Mouse (Mus musculus): ENCODE data around the gene Klf16. TPM values are rescaled to one million over a fixed set of nuclear protein-coding genes. Genes with fewer than 3 reads are reported as not detected.

Gene Klf16
- polyA plus RNA-seq, 1 experiment from 2014 or later: 4.8 TPM

GRCm38 (mm10) chr10:80553997-80554396 lies 23.1 kb downstream of the Klf16 start:
- no peak overlapping the region for H3K27ac ChIP-seq (ENCODE audit: low read depth, low read length)
- no peak for TF ChIP-seq CTCF (IDR thresholded peaks at IDR 0.05; ENCODE audit: low read depth)
- H3K9ac ChIP-seq (ENCODE audit: low read depth, low read length): no peak overlapping the region
- H3K9me3 ChIP-seq (ENCODE audit: control insufficient read depth): no peaks in the 10 kb centered on the region
- H3K4me1 ChIP-seq (replicated peaks; ENCODE audit: control insufficient read depth, insufficient read depth, low read length): no peaks in the 10 kb centered on the region
- peaks cover 18% of the 10 kb centered on the region; the same call in 1 of the 2 replicates for H3K36me3 ChIP-seq (ENCODE audit: control insufficient read depth, insufficient read depth)
- no peak overlapping the region for H3K4me2 ChIP-seq (replicated peaks; ENCODE audit: low read depth)
- H3K4me3 ChIP-seq (ENCODE audit: low read depth, low read length): no peak overlapping the region
- ATAC-seq: no peak
- no peaks in the 10 kb centered on the region for H3K27me3 ChIP-seq (replicated peaks; ENCODE audit: control insufficient read depth, insufficient read depth, low read length)
- WGBS: 89% methylated on average over 6 of the region's 6 CpGs

DNA sequence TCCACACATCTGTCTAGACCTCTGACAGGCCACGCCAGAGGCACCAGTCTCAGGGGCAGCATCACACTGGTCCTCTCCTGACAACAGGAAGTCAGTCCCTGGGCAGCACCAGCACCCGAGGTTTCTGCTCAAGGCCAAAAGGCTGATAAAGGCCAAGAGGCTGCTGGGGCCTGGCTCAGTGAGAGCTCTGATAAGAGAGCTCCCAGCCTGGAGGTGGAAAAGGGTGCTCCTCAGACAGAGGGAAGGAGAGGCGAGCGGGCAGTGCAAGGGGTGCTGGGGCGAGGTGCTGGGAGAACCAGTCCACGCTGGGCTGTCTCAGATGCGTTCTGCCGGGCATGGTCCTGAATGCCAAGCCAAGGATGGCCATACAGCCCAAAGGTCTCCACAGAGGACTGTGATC lies 23.5 kb downstream of the Klf16 start:
- ATAC-seq: no peak
- TF ChIP-seq CTCF (IDR thresholded peaks at IDR 0.05; ENCODE audit: low read depth): no peak

GRCm38 (mm10) chr10:80552364-80552763 lies 24.8 kb downstream of the Klf16 start:
- no peak for TF ChIP-seq CTCF (IDR thresholded peaks at IDR 0.05; ENCODE audit: low read depth)
- no peak overlapping the region for H3K4me3 ChIP-seq (ENCODE audit: low read depth, low read length)
- no peaks in the 10 kb centered on the region for H3K9me3 ChIP-seq (ENCODE audit: control insufficient read depth)
- WGBS: 59% methylated on average over 9 of the region's 9 CpGs
- H3K4me2 ChIP-seq (replicated peaks; ENCODE audit: low read depth): no peak overlapping the region
- H3K36me3 ChIP-seq (ENCODE audit: control insufficient read depth, insufficient read depth): peaks cover 34% of the 10 kb centered on the region
- H3K27me3 ChIP-seq (replicated peaks; ENCODE audit: control insufficient read depth, insufficient read depth, low read length): no peaks in the 10 kb centered on the region
- no peaks in the 10 kb centered on the region for H3K4me1 ChIP-seq (replicated peaks; ENCODE audit: control insufficient read depth, insufficient read depth, low read length)
- ATAC-seq: no peak
- H3K9ac ChIP-seq (ENCODE audit: low read depth, low read length): no peak overlapping the region
- no peak overlapping the region for H3K27ac ChIP-seq (ENCODE audit: low read depth, low read length)

More for the DNA sequence above, 23.5 kb downstream of the Klf16 start:
- H3K27me3 ChIP-seq (replicated peaks; ENCODE audit: control insufficient read depth, insufficient read depth, low read length): no peaks in the 10 kb centered on the region
- no peak overlapping the region for H3K4me3 ChIP-seq (ENCODE audit: low read depth, low read length)
- peaks cover 22% of the 10 kb centered on the region; the same call in 1 of the 2 replicates for H3K36me3 ChIP-seq (ENCODE audit: control insufficient read depth, insufficient read depth)
- no peak overlapping the region for H3K27ac ChIP-seq (ENCODE audit: low read depth, low read length)
- H3K4me2 ChIP-seq (replicated peaks; ENCODE audit: low read depth): no peak overlapping the region
- no peak overlapping the region for H3K9ac ChIP-seq (ENCODE audit: low read depth, low read length)
- no peaks in the 10 kb centered on the region for H3K4me1 ChIP-seq (replicated peaks; ENCODE audit: control insufficient read depth, insufficient read depth, low read length)
- 67% methylated on average over 8 of the region's 8 CpGs for WGBS
- no peaks in the 10 kb centered on the region for H3K9me3 ChIP-seq (ENCODE audit: control insufficient read depth)

GRCm38 (mm10) chr10:80549279-80549678 lies 27.8 kb downstream of the Klf16 start:
- no peak overlapping the region for H3K4me3 ChIP-seq (ENCODE audit: low read depth, low read length)
- TF ChIP-seq CTCF (IDR thresholded peaks at IDR 0.05; ENCODE audit: low read depth): no peak
- no peak overlapping the region for H3K9ac ChIP-seq (ENCODE audit: low read depth, low read length)
- no peak overlapping the region for H3K4me2 ChIP-seq (replicated peaks; ENCODE audit: low read depth)
- no peak overlapping the region for H3K27ac ChIP-seq (ENCODE audit: low read depth, low read length)
- no peaks in the 10 kb centered on the region for H3K9me3 ChIP-seq (ENCODE audit: control insufficient read depth)
- H3K4me1 ChIP-seq (replicated peaks; ENCODE audit: control insufficient read depth, insufficient read depth, low read length): no peaks in the 10 kb centered on the region
- 91% methylated on average over 21 of the region's 21 CpGs for WGBS
- H3K36me3 ChIP-seq (ENCODE audit: control insufficient read depth, insufficient read depth): peaks cover 65% of the 10 kb centered on the region
- no peaks in the 10 kb centered on the region for H3K27me3 ChIP-seq (replicated peaks; ENCODE audit: control insufficient read depth, insufficient read depth, low read length)
- ATAC-seq: no peak

GRCm38 (mm10) chr10:80548428-80549006 lies 28.6 kb downstream of the Klf16 start:
- Histone ChIP-seq H3K4me2 (replicated peaks; ENCODE audit: low read depth) (no peak overlapping the region), H3K36me3 (ENCODE audit: control insufficient read depth, insufficient read depth) (peaks cover 72% of the 10 kb centered on the region), H3K4me1 (replicated peaks; ENCODE audit: control insufficient read depth, insufficient read depth, low read length) (no peaks in the 10 kb centered on the region), H3K4me3 (ENCODE audit: low read depth, low read length) (no peak overlapping the region), H3K9ac (ENCODE audit: low read depth, low read length) (no peak overlapping the region), H3K27me3 (replicated peaks; ENCODE audit: control insufficient read depth, insufficient read depth, low read length) (no peaks in the 10 kb centered on the region), H3K9me3 (ENCODE audit: control insufficient read depth) (no peaks in the 10 kb centered on the region), H3K27ac (ENCODE audit: low read depth, low read length) (no peak overlapping the region)
- WGBS: 66% methylated on average over 10 of the region's 10 CpGs
- ATAC-seq: peak; percentile 23; the same call in 1 of the 2 replicates
- TF ChIP-seq CTCF (IDR thresholded peaks at IDR 0.05; ENCODE audit: low read depth): peak; percentile 87

DNA sequence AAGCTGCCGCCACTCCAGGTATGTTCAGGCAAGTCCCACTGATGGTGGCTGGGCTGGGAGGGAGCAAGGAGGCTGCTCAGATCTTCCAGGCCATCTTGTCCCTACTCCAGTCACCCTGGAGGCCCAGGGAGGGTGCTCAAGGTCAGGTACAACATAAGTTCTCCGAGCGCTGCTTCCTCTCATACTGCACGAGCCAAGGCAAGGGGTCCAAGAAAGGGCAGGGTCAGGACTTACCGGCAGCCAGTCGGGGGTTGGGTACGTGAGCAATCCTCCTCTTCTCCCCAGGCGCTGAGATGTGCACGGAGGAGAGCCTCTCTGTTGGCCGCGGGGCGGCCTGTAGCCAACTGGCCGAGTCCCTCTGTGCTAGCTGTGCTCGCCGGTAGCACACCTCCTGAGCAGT lies 29.6 kb downstream of the Klf16 start:
- ATAC-seq: no peak
- 90% methylated on average over 15 of the region's 15 CpGs for WGBS
- Histone ChIP-seq H3K27me3 (replicated peaks; ENCODE audit: control insufficient read depth, insufficient read depth, low read length) (no peaks in the 10 kb centered on the region), H3K9ac (ENCODE audit: low read depth, low read length) (no peak overlapping the region), H3K36me3 (ENCODE audit: control insufficient read depth, insufficient read depth) (peaks cover 82% of the 10 kb centered on the region), H3K27ac (ENCODE audit: low read depth, low read length) (no peak overlapping the region), H3K4me2 (replicated peaks; ENCODE audit: low read depth) (no peak overlapping the region), H3K9me3 (ENCODE audit: control insufficient read depth) (no peaks in the 10 kb centered on the region), H3K4me1 (replicated peaks; ENCODE audit: control insufficient read depth, insufficient read depth, low read length) (no peaks in the 10 kb centered on the region), H3K4me3 (ENCODE audit: low read depth, low read length) (no peak overlapping the region)
- TF ChIP-seq CTCF (IDR thresholded peaks at IDR 0.05; ENCODE audit: low read depth): no peak
